Mouse (Mus musculus) forebrain, embryonic 13.5 days (tissue): ENCODE data around the gene Pi16. TPM values are rescaled to one million over a fixed set of nuclear protein-coding genes. Genes with fewer than 3 reads are reported as not detected.

ENCODE experiments used
- ATAC-seq: fragments of 200-750 bp; cut with Nextera tagmentation; 2 replicates; pipeline ENCODE4 v1.8.0; 2017
- H3K27ac ChIP-seq: fragments of 300-500 bp; sonication (generic); 2 replicates; pipeline ENCODE4 v1.5.1; 2015; ENCODE audit warnings: inconsistent platforms, mild to moderate bottlenecking, moderate library complexity
- H3K27me3 ChIP-seq: fragments of 300-500 bp; sonication (generic); 2 replicates; pipeline ENCODE4 v1.6.1; 2015; ENCODE audit warnings: mild to moderate bottlenecking, inconsistent platforms
- H3K36me3 ChIP-seq: fragments of 300-500 bp; sonication (generic); 2 replicates; pipeline ENCODE4 v1.6.1; 2015; ENCODE audit warnings: mild to moderate bottlenecking, inconsistent platforms; ENCODE audit not compliant: poor library complexity, severe bottlenecking
- H3K4me1 ChIP-seq: fragments of 300-500 bp; sonication (generic); 2 replicates; pipeline ENCODE4 v1.6.1; 2015; ENCODE audit warnings: inconsistent platforms
- H3K4me2 ChIP-seq: fragments of 300-500 bp; sonication (generic); 2 replicates; pipeline ENCODE4 v1.6.1; 2015; ENCODE audit warnings: inconsistent platforms, mild to moderate bottlenecking, moderate library complexity
- H3K4me3 ChIP-seq: fragments of 300-500 bp; sonication (generic); 2 replicates; pipeline ENCODE4 v1.5.1; 2015; ENCODE audit warnings: mild to moderate bottlenecking, inconsistent platforms
- H3K9ac ChIP-seq: fragments of 300-500 bp; sonication (generic); 2 replicates; pipeline ENCODE4 v1.6.1; 2015; ENCODE audit warnings: mild to moderate bottlenecking, inconsistent platforms
- H3K9me3 ChIP-seq: fragments of 300-500 bp; sonication (generic); replicated peaks from 2 replicates; pipeline ENCODE4 v1.6.1; 2016; ENCODE audit warnings: inconsistent platforms
- WGBS: fragments of 180-500 bp; shearing (Covaris S2); methylation state at CpG from one replicate; pipeline ENCODE4 v1.1.7; 2015; 5-methylcytosine and 5-hydroxymethylcytosine counted together
- polyA plus RNA-seq: library from polyadenylated mRNA; unstranded; fragments of >200 nt; fragmentation: Nextera tagmentation; extraction: Ambion mirVana; gene quantifications from 2 replicates; pipeline ENCODE4 v1.2.1, GENCODE M21; 2015

The Pi16 gene
- polyA plus RNA-seq, 1 experiment from 2014 or later: 1.5 TPM

DNA sequence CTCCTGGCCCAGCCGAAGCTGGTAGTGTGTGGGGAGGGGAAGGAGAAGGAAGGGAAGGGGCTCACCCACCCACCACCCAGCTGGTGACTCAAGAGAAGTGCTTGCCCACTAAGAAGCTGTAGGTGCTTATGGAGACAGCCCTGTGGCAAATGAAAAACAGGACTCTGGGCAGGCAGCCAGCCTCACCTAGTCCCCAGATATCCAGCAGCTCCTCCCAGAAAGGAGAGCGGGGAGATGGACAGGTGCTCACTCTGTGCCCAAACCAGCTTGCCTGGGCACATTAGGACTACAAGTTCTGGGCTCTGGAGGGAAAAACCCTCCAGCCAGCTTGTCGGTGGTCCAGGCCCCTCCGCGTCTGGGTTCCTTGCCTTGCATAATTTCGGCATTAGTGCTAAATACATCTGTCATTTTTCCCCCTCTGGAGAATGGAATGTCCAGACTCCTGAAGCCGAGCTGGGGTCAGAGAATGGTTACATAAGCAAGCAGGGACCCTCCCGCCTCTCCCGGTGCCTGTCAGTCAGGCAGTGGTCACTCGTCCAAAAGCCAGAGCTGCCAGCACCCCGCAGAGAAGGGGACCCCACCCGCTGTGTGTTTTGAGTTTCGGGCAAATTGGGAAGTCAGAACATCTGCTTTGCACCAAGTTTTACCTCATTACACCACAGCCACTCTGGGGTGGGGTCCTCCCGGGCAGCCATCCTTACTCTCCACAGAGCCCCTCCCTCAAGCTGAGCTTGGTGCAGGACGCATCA is 12.2 kb upstream of the Pi16 start:
- H3K9me3 ChIP-seq: no peaks in the 10 kb centered on the region
- no peaks in the 10 kb centered on the region for H3K27me3 ChIP-seq
- peaks cover 4% of the 10 kb centered on the region; the same call in 1 of the 2 replicates for H3K4me1 ChIP-seq
- no peak overlapping the region for H3K27ac ChIP-seq
- 28% methylated on average over 15 of the region's 15 CpGs for WGBS
- no peak overlapping the region for H3K4me3 ChIP-seq
- H3K9ac ChIP-seq: no peak overlapping the region
- H3K4me2 ChIP-seq: no peak overlapping the region
- ATAC-seq: no peak
- peaks cover 27% of the 10 kb centered on the region for H3K36me3 ChIP-seq

DNA sequence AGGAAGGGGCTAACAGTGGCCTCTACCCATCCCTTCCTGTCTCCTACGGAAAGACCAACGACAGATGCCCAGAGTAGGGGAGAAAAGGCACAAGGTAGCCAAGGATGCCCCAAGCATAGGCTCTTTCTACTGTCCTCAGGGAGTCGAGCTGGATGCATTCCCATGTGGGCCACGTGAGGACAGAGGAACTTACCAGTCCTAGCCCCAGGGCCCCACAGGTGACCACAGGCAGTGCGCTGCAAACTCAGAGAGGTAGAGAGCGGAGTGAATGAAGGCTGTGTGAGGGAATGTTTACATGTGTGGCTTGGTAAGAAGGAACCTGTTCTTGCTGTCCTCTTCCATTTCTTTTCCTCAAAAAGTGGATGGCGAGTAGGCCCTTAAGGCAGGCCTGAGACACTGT is 11.6 kb upstream of the Pi16 start:
- 70% methylated on average over 7 of the region's 7 CpGs for WGBS
- no peaks in the 10 kb centered on the region for H3K9me3 ChIP-seq
- H3K9ac ChIP-seq: no peak overlapping the region
- H3K4me1 ChIP-seq: peaks cover 4% of the 10 kb centered on the region; the same call in 1 of the 2 replicates
- H3K36me3 ChIP-seq: peaks cover 20% of the 10 kb centered on the region
- no peak overlapping the region for H3K27ac ChIP-seq
- no peaks in the 10 kb centered on the region for H3K27me3 ChIP-seq
- H3K4me3 ChIP-seq: no peak overlapping the region
- ATAC-seq: no peak
- H3K4me2 ChIP-seq: no peak overlapping the region

DNA sequence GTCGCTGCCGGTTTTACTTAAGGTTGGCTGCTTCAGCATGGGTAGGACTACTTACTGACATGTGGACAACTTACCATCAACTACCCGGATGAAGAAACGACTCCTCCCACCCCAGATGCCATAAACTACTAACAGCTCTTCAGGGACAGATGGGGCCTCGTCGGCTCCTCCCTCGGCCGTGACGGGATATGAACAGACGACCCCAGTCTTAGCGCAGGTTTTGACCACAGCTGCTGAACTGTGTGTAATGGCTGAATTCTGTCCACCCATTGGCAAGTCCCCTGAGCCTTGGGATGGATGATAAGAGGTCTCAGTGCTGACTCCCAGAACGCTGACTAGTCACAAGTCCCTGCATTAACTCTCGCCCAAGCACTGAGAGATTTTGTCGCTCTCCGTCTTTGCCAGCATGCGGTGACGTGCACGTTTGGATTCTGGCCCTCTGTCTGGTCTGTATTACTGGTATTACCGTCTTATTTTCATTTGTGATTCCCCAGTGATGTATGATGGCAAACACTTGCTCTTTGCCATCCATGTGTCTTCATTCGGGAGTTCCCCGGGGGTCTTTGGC is 7.3 kb upstream of the Pi16 start:
- no peak overlapping the region for H3K27ac ChIP-seq
- no peaks in the 10 kb centered on the region for H3K27me3 ChIP-seq
- 0 out of 2 replicates have a peak, but pooled peaks cover under 1% of the 10 kb centered on the region for H3K4me1 ChIP-seq
- WGBS: 83% methylated on average over 21 of the region's 21 CpGs
- H3K9ac ChIP-seq: no peak overlapping the region
- H3K36me3 ChIP-seq: 0 out of 2 replicates have a peak, but pooled peaks cover 3% of the 10 kb centered on the region
- H3K4me3 ChIP-seq: no peak overlapping the region
- peaks cover 6% of the 10 kb centered on the region; the same call in 1 of the 2 replicates for H3K9me3 ChIP-seq
- no peak for ATAC-seq
- H3K4me2 ChIP-seq: no peak overlapping the region

DNA sequence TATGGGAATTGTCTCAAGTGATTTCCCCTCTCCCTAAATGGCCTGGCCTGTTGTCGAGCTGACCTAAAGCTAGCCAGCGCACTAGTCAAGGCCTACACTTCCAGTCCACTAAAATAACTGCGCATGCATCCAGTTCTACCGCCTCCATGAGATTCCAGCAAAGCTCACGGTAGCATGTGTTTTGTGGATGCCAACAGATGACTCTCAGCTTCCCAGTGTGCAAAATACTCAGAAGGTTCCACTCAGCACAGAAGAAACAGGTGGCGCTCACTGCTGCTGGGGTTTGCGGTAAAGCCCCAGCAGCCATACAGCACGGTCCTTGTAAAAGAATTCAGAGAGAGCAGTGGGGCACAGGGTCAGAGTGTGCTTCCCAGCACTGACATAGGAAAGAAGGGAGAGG is 5.9 kb upstream of the Pi16 start:
- ATAC-seq: no peak
- H3K36me3 ChIP-seq: 0 out of 2 replicates have a peak, but pooled peaks cover 3% of the 10 kb centered on the region
- no peak overlapping the region for H3K27ac ChIP-seq
- H3K9me3 ChIP-seq: peaks cover 6% of the 10 kb centered on the region; the same call in 1 of the 2 replicates
- H3K27me3 ChIP-seq: no peaks in the 10 kb centered on the region
- H3K4me3 ChIP-seq: no peak overlapping the region
- H3K4me2 ChIP-seq: no peak overlapping the region
- 93% methylated on average over 8 of the region's 8 CpGs for WGBS
- H3K4me1 ChIP-seq: no peaks in the 10 kb centered on the region
- no peak overlapping the region for H3K9ac ChIP-seq

DNA sequence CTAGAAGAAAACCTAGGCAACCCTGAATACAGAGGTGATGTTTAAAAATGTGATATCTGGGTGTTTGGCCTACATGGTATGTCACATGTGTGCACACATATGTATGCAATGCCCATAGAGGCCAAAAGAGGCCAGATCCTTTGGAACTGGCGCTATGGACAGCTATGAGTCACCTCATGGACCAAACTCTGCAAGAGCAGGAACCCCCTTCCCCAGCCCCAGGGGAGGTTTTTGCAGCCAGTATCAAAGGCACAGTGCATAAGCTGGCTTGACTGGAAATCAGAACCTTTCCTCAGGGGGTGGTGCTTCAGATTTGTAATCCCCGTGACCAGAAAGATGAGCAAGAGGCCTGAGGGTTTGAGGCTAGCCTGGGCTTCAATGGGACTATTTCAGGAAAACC is 5.4 kb upstream of the Pi16 start:
- ATAC-seq: no peak

DNA sequence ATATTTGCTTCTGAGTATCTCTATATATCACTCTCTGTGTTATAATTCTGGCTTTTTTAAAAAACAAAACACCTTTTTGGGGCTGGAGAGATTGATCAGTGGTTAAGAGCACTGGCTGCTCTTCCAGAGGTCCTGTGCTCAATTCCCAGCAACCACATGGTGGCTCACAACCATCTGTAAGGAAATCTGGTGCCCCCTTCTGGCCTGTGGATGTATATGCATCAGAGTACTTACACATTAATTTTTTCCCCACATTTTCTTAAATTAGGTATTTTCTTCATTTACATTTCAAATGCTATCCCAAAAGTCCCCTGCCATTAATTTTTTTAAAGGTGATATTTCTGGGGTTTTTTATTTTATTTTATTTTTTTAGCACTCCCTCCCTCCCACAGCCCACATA is 4.2 kb upstream of the Pi16 start:
- no peak for ATAC-seq
- Histone ChIP-seq H3K4me3 (no peak overlapping the region), H3K9ac (no peak overlapping the region), H3K27ac (no peak overlapping the region), H3K9me3 (peaks cover 6% of the 10 kb centered on the region; the same call in 1 of the 2 replicates), H3K27me3 (no peaks in the 10 kb centered on the region), H3K4me2 (no peak overlapping the region), H3K36me3 (0 out of 2 replicates have a peak, but pooled peaks cover 3% of the 10 kb centered on the region), H3K4me1 (no peaks in the 10 kb centered on the region)

More for the DNA sequence above, 5.4 kb upstream of the Pi16 start:
- Histone ChIP-seq H3K36me3 (0 out of 2 replicates have a peak, but pooled peaks cover 3% of the 10 kb centered on the region), H3K9ac (no peak overlapping the region), H3K4me3 (no peak overlapping the region), H3K4me2 (no peak overlapping the region), H3K4me1 (no peaks in the 10 kb centered on the region), H3K27ac (no peak overlapping the region), H3K27me3 (no peaks in the 10 kb centered on the region), H3K9me3 (peaks cover 6% of the 10 kb centered on the region; the same call in 1 of the 2 replicates)
- whole genome bisulfite sequencing: 95% methylated on average over 2 of the region's 2 CpGs

DNA sequence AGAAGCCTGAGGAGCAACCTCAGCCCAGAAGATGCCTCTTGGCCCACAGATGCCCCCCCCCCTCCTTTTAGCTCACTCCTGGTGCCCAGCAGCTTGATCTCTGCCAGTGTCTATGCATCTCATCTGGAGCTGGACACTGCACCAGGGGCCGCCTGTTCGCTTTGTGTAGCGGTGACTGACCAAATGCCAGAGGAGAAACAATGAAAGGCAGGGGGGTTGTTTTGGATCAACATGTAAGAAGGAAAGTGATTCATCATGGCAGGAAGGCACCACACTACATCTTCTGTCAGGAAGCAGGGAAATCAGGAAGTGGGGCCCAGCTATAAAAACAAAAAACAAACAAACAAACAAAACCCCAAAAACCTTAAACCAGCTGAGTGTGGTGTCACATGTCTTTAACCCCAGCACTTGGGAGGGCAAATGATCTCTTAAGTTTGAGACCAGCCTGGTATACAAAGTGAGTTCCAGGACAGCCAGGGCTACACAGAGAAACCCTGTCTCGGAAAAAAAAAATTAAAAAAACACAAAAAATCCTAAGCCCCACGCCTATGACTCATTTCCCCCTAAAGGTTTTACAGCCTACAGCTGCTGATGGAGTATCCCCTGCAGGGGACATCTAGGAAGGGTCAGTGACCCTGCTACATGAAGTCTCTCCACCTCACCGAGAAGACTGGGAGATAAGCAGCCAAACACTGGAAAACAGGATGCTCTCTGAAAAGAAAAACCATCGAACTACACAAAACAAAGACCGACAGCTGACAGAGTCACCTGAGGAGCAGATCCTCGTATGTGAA is 1.6 kb upstream of the Pi16 start:
- H3K4me3 ChIP-seq: no peak overlapping the region
- H3K4me1 ChIP-seq: no peaks in the 10 kb centered on the region
- H3K36me3 ChIP-seq: 0 out of 2 replicates have a peak, but pooled peaks cover 3% of the 10 kb centered on the region
- no peak overlapping the region for H3K9ac ChIP-seq
- H3K27me3 ChIP-seq: peaks cover 7% of the 10 kb centered on the region
- ATAC-seq: no peak
- H3K4me2 ChIP-seq: no peak overlapping the region
- no peak overlapping the region for H3K27ac ChIP-seq
- 44% methylated on average over 9 of the region's 9 CpGs for WGBS
- H3K9me3 ChIP-seq: peaks cover 6% of the 10 kb centered on the region; the same call in 1 of the 2 replicates

DNA sequence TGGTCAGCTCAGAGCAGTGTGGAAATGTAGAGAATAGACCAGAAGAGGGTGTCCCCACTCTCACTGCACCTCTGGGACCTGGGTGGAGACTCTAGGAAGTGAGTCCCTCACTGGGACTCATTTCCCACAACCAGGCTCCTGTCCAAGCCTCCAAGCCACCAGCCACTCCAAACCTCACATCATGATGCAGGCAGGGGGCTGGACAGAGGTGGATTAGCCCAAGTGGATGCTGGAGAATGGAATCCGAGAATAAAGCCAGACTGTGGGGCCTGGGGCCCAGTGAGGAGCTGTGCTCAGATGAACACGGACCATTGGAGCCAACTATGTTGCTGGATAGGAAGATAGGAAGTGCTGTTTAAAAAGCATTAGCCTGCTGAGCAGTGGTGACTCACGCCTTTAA is 589 bp upstream of the Pi16 start:
- no peak for ATAC-seq
- H3K27ac ChIP-seq: no peak overlapping the region

DNA sequence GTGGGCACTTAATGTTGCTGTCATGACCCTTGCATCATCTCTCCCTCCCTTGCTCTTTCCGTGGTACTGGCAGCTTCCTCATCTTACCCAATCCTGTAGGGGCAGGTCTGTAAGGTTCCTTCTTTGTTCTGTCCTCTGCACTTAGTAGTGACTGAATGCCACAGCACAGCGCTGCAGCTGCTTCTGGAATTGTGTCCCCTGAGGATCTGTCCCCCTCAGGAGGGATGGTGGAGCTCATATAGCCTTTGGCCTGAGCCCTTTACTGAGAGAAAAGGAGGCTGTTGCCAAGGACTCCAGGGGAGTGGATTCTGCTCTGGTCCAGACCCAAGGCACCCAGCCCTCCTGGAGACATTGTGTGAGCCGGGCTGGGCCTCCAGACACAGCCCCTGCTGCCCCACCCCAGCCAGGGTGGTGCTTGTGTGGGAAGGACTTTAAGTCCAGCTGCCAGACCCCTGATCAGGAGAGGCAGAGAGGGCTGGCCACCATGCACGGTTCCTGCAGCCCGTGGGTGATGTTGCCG is 1.3 kb downstream of the Pi16 start:
- Histone ChIP-seq H3K4me3 (no peak overlapping the region), H3K4me1 (0 out of 2 replicates have a peak, but pooled peaks cover 11% of the 10 kb centered on the region), H3K27ac (no peak overlapping the region), H3K27me3 (peaks cover 31% of the 10 kb centered on the region), H3K36me3 (no peaks in the 10 kb centered on the region), H3K4me2 (no peak overlapping the region), H3K9ac (no peak overlapping the region), H3K9me3 (no peaks in the 10 kb centered on the region)
- ATAC-seq: no peak
- 54% methylated on average over 6 of the region's 6 CpGs for WGBS

More for the DNA sequence above, 589 bp upstream of the Pi16 start:
- no peak overlapping the region for H3K9ac ChIP-seq
- no peak overlapping the region for H3K4me3 ChIP-seq
- H3K9me3 ChIP-seq: peaks cover 6% of the 10 kb centered on the region; the same call in 1 of the 2 replicates
- WGBS: 51% methylated on average over 3 of the region's 3 CpGs
- peaks cover 17% of the 10 kb centered on the region for H3K27me3 ChIP-seq
- H3K4me1 ChIP-seq: 0 out of 2 replicates have a peak, but pooled peaks cover 2% of the 10 kb centered on the region
- no peak overlapping the region for H3K4me2 ChIP-seq
- 0 out of 2 replicates have a peak, but pooled peaks cover 3% of the 10 kb centered on the region for H3K36me3 ChIP-seq

DNA sequence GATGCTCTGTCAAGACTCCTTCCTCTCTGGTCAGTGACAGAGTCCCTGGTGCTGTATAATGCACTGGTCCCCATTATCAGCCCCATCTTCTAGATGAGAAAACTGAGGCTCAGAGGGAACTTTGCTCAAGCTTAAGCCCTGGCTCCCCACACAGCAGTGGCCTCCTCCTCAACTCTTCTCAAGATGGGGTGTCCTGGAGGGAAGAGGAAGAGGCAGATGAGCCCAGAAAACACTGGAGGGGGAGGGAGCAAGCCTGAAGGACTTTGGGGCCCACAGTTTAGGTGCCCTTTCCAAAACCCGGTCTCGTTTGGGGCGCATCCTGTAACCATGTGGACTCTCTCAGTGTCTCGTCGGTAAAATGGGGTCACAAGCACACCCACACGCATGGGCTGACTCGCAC is 2.0 kb downstream of the Pi16 start:
- Histone ChIP-seq H3K4me1 (0 out of 2 replicates have a peak, but pooled peaks cover 11% of the 10 kb centered on the region), H3K9ac (no peak overlapping the region), H3K36me3 (no peaks in the 10 kb centered on the region), H3K27me3 (peaks cover 33% of the 10 kb centered on the region), H3K9me3 (no peaks in the 10 kb centered on the region), H3K4me3 (no peak overlapping the region), H3K4me2 (no peak overlapping the region), H3K27ac (no peak overlapping the region)
- no peak for ATAC-seq
- WGBS: 88% methylated on average over 7 of the region's 7 CpGs

DNA sequence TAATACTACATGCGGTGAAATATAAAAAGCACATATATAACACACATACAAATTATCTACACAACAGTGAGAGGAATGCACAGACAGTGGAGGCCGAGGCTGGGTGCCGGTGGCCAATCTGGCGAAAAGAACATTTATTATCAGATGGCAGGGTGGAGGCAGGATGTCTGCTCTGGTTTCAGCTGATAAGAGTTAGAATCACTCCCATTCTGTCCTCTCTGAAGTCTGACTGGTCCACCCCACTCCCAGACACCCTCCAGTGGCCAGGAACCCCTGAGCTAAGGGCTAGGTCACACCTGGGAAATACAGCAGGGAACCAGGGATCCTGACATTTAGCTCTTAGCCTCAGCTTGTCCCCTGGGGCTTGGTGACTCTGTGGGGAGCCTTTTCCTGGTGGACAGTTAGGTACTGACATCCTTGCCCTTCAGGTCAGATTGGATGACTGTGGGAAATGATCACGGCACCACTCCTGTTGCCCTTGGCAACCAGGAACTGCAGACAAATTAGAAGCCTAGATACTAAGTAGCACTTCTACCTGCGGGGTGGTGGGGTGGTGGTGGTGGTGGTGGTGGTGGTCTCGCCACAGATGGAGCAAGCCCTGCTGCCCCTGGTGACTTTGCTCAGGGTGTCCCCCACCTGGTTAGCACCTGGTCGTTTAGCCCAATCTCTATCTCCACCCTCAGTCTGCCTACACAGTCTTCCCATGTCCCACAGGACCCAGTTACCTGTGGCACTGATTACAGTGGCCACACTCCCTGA is 2.6 kb downstream of the Pi16 start:
- H3K4me2 ChIP-seq: no peak overlapping the region
- H3K27me3 ChIP-seq: peaks cover 33% of the 10 kb centered on the region
- H3K9ac ChIP-seq: no peak overlapping the region
- ATAC-seq: no peak
- 0 out of 2 replicates have a peak, but pooled peaks cover 11% of the 10 kb centered on the region for H3K4me1 ChIP-seq
- no peak overlapping the region for H3K4me3 ChIP-seq
- H3K36me3 ChIP-seq: no peaks in the 10 kb centered on the region
- H3K27ac ChIP-seq: no peak overlapping the region
- H3K9me3 ChIP-seq: no peaks in the 10 kb centered on the region
- 76% methylated on average over 8 of the region's 8 CpGs for WGBS
